Mouse (Mus musculus) kidney, embryonic 16.5 days (tissue): ENCODE results near the gene Pigk. TPM values are rescaled to one million over a fixed set of nuclear protein-coding genes. Genes with fewer than 3 reads are reported as not detected.

Experiments
- ATAC-seq: fragments of 200-750 bp; cut with Nextera tagmentation; 2 replicates; pipeline ENCODE4 v1.8.0; 2017; ENCODE audit warnings: moderate TSS enrichment; ENCODE audit not compliant: low FRiP score, low TSS enrichment
- H3K27ac ChIP-seq: fragments of 300-500 bp; sonication (generic); 2 replicates; pipeline ENCODE4 v1.5.1; 2014; ENCODE audit warnings: low read length
- H3K27me3 ChIP-seq: fragments of 300-500 bp; sonication (generic); 2 replicates; pipeline ENCODE4 v1.6.1; 2014; ENCODE audit warnings: low read length, control low read depth, mixed read lengths; ENCODE audit not compliant: insufficient read depth
- H3K36me3 ChIP-seq: fragments of 300-500 bp; sonication (generic); 2 replicates; pipeline ENCODE4 v1.6.1; 2014; ENCODE audit warnings: low read length, control low read depth, mixed read lengths; ENCODE audit not compliant: insufficient read depth
- H3K4me1 ChIP-seq: fragments of 300-500 bp; sonication (generic); 2 replicates; pipeline ENCODE4 v1.6.1; 2014; ENCODE audit warnings: low read length, control low read depth, mixed read lengths; ENCODE audit not compliant: insufficient read depth
- H3K4me2 ChIP-seq: fragments of 300-500 bp; sonication (generic); replicated peaks from 2 replicates; pipeline ENCODE4 v1.6.1; 2014; ENCODE audit warnings: low read depth, low read length
- H3K4me3 ChIP-seq: fragments of 300-500 bp; sonication (generic); 2 replicates; pipeline ENCODE4 v1.5.1; 2014; ENCODE audit warnings: mild to moderate bottlenecking, low read length
- H3K9ac ChIP-seq: fragments of 300-500 bp; sonication (generic); replicated peaks from 2 replicates; pipeline ENCODE4 v1.6.1; 2014; ENCODE audit warnings: low read length
- H3K9me3 ChIP-seq: fragments of 300-500 bp; sonication (generic); 2 replicates; pipeline ENCODE4 v1.6.1; 2016; ENCODE audit warnings: low read length, control low read depth
- WGBS: fragments of 180-500 bp; shearing (Covaris S2); extraction: QIAGEN DNeasy Blood & Tissue Kit; methylation state at CpG from one replicate; pipeline ENCODE4 v1.1.7; 2014; 5-methylcytosine and 5-hydroxymethylcytosine counted together
- polyA plus RNA-seq: library from polyadenylated mRNA; unstranded; fragments of >200 nt; fragmentation: Nextera tagmentation; extraction: Ambion mirVana; gene quantifications from 2 replicates; pipeline ENCODE4 v1.2.1, GENCODE M21; 2015

Pigk gene
- polyA plus RNA-seq, 1 experiment from 2014 or later, result 43.9 TPM

DNA sequence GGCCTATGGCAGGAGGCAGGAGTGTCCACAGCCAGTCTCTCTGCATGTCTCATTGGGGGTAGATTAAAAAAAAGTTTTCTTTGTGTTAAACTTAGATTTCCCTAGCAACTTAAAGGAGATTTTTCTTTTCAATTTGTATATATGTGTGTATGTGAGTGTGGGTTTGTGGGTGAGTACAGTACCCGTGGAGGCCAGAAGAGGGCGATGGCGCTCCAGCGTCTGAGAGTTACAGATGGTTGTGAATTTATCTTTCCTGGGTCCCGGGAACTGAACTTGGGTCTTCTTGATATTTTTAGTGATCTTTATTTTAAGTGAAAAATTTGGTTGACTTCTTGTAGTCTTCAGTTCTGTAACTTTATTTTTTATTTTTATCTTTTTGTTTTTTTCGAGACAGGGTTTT is 7.4 kb downstream of the Pigk start:
- ATAC-seq, result no peak
- 86% methylated on average over 6 of the region's 6 CpGs for WGBS

GRCm38 (mm10) chr3:152722836-152723235 is 8.9 kb downstream of the Pigk start:
- 0 out of 2 replicates have a peak, but pooled peaks cover 2% of the 10 kb centered on the region for H3K36me3 ChIP-seq
- H3K9ac ChIP-seq, result no peak overlapping the region
- no peaks in the 10 kb centered on the region for H3K9me3 ChIP-seq
- no peak overlapping the region for H3K4me2 ChIP-seq
- H3K27me3 ChIP-seq, result no peaks in the 10 kb centered on the region
- H3K4me3 ChIP-seq, result no peak overlapping the region
- no peak overlapping the region for H3K27ac ChIP-seq
- 0 out of 2 replicates have a peak, but pooled peaks cover 5% of the 10 kb centered on the region for H3K4me1 ChIP-seq
- ATAC-seq, result peak; percentile 63; the same call in 1 of the 2 replicates
- 65% methylated on average over 3 of the region's 3 CpGs for WGBS

More for the DNA sequence above, 7.4 kb downstream of the Pigk start:
- H3K27me3 ChIP-seq, result no peaks in the 10 kb centered on the region
- H3K27ac ChIP-seq, result no peak overlapping the region
- H3K9me3 ChIP-seq, result no peaks in the 10 kb centered on the region
- no peak overlapping the region for H3K4me2 ChIP-seq
- H3K4me3 ChIP-seq, result no peak overlapping the region
- H3K9ac ChIP-seq, result no peak overlapping the region
- 0 out of 2 replicates have a peak, but pooled peaks cover 2% of the 10 kb centered on the region for H3K36me3 ChIP-seq
- no peaks in the 10 kb centered on the region for H3K4me1 ChIP-seq

DNA sequence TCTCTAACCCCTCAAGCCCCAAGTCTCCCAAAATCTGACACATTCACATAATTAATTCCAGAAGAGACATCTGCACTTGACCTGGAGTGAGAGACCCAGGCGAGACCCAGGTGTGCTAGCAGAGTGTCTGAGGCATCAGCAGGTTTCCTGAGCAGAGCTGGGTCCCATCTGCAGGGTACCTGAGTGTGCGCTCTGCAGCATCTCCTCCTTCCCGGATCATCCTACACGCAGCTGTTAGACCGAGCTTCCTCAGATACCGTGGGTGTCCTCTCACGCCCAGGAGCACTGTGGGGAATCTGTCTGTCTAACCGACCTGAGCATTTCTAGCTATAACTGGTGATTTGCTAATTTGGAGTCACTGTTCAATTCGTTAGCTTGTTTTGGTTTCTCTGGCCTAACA is 10.5 kb downstream of the Pigk start:
- Histone ChIP-seq H3K4me3 (no peak overlapping the region), H3K4me1 (0 out of 2 replicates have a peak, but pooled peaks cover 5% of the 10 kb centered on the region), H3K9ac (no peak overlapping the region), H3K27me3 (no peaks in the 10 kb centered on the region), H3K9me3 (no peaks in the 10 kb centered on the region), H3K27ac (no peak overlapping the region), H3K36me3 (0 out of 2 replicates have a peak, but pooled peaks cover 2% of the 10 kb centered on the region), H3K4me2 (no peak overlapping the region)
- no peak for ATAC-seq
- WGBS, result 85% methylated on average over 9 of the region's 9 CpGs

- Histone ChIP-seq H3K27me3 (no peaks in the 10 kb centered on the region), H3K9me3 (no peaks in the 10 kb centered on the region), H3K9ac (no peak overlapping the region), H3K4me1 (0 out of 2 replicates have a peak, but pooled peaks cover 5% of the 10 kb centered on the region), H3K4me2 (no peak overlapping the region), H3K36me3 (no peaks in the 10 kb centered on the region), H3K27ac (no peak overlapping the region), H3K4me3 (no peak overlapping the region)
- WGBS, result 57% methylated on average over 6 of the region's 6 CpGs
- no peak for ATAC-seq
Measured at GRCm38 (mm10) chr3:152728238-152728637, 14.3 kb downstream of the Pigk start.

- no peaks in the 10 kb centered on the region for H3K9me3 ChIP-seq
- no peak overlapping the region for H3K4me2 ChIP-seq
- 93% methylated on average over 4 of the region's 4 CpGs for WGBS
- ATAC-seq, result no peak
- H3K36me3 ChIP-seq, result no peaks in the 10 kb centered on the region
- H3K4me3 ChIP-seq, result no peak overlapping the region
- H3K27me3 ChIP-seq, result no peaks in the 10 kb centered on the region
- no peak overlapping the region for H3K27ac ChIP-seq
- no peaks in the 10 kb centered on the region for H3K4me1 ChIP-seq
- H3K9ac ChIP-seq, result no peak overlapping the region
Measured at GRCm38 (mm10) chr3:152733011-152733410, 19.1 kb downstream of the Pigk start.

GRCm38 (mm10) chr3:152733513-152733912 is 19.6 kb downstream of the Pigk start:
- no peaks in the 10 kb centered on the region for H3K9me3 ChIP-seq

DNA sequence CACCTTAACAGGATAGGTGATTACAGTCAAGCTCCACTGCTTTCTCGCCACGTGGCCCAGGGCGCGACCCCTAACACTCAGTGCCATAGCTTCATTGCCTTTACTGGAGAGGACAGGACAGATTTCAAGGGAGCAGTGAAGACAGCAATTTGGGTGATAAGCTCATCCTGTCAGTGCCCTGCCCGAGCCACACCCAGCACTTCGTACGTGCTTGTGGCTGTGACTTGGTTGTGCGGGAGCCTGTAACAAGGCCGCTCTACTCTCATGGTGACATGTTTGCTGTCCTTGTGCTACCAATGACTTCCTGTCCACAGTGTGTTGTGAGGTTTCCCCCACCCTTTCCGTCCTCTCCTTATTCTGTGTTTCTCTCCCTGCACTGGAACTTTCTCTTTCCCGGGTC is 20.2 kb downstream of the Pigk start:
- WGBS, result 78% methylated on average over 11 of the region's 11 CpGs
- H3K27me3 ChIP-seq, result no peaks in the 10 kb centered on the region
- ATAC-seq, result no peak
- no peak overlapping the region for H3K4me3 ChIP-seq
- no peak overlapping the region for H3K27ac ChIP-seq
- no peak overlapping the region for H3K9ac ChIP-seq
- no peaks in the 10 kb centered on the region for H3K4me1 ChIP-seq
- no peaks in the 10 kb centered on the region for H3K9me3 ChIP-seq
- no peaks in the 10 kb centered on the region for H3K36me3 ChIP-seq
- H3K4me2 ChIP-seq, result no peak overlapping the region

More at GRCm38 (mm10) chr3:152733513-152733912, 19.6 kb downstream of the Pigk start:
- no peaks in the 10 kb centered on the region for H3K36me3 ChIP-seq
- no peaks in the 10 kb centered on the region for H3K27me3 ChIP-seq
- no peaks in the 10 kb centered on the region for H3K4me1 ChIP-seq
- no peak overlapping the region for H3K4me3 ChIP-seq
- H3K4me2 ChIP-seq, result no peak overlapping the region
- no peak overlapping the region for H3K27ac ChIP-seq
- no peak overlapping the region for H3K9ac ChIP-seq
- no peak for ATAC-seq

- H3K4me1 ChIP-seq, result no peaks in the 10 kb centered on the region
- 0 out of 2 replicates have a peak, but pooled peaks cover 2% of the 10 kb centered on the region for H3K36me3 ChIP-seq
- no peak overlapping the region for H3K27ac ChIP-seq
- no peak overlapping the region for H3K9ac ChIP-seq
- ATAC-seq, result no peak
- 81% methylated on average over 10 of the region's 10 CpGs for WGBS
- no peak overlapping the region for H3K4me3 ChIP-seq
- H3K27me3 ChIP-seq, result no peaks in the 10 kb centered on the region
- no peak overlapping the region for H3K4me2 ChIP-seq
- no peaks in the 10 kb centered on the region for H3K9me3 ChIP-seq
Measured at GRCm38 (mm10) chr3:152735601-152736250, 21.8 kb downstream of the Pigk start.

- ATAC-seq, result no peak
- no peaks in the 10 kb centered on the region for H3K4me1 ChIP-seq
- H3K9ac ChIP-seq, result no peak overlapping the region
- H3K27ac ChIP-seq, result no peak overlapping the region
- no peaks in the 10 kb centered on the region for H3K27me3 ChIP-seq
- H3K36me3 ChIP-seq, result 0 out of 2 replicates have a peak, but pooled peaks cover 13% of the 10 kb centered on the region
- H3K4me3 ChIP-seq, result no peak overlapping the region
- WGBS, result 87% methylated on average over 12 of the region's 12 CpGs
- H3K4me2 ChIP-seq, result no peak overlapping the region
- H3K9me3 ChIP-seq, result no peaks in the 10 kb centered on the region
Measured at GRCm38 (mm10) chr3:152744301-152744700, 30.4 kb downstream of the Pigk start.

DNA sequence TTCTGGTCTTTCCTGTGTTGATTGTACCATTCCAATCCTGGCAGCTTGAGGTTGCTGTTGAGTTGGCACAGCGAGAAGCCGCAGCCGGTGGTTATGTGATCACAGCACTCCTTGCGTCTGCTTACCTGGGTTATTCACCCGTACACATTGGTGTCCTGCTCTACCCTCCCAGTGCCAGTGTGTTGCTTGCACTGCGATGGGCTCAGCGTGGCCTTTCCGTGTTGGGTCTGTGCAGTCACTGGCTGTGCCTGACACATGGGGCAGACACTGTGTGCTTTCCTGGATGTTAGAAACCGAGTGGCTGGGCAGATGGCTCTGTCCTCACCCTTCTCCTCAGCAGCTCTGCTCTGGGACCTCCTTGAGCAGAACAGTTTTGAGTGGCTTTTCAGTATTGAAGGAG is 31.7 kb downstream of the Pigk start:
- Histone ChIP-seq H3K4me1 (no peaks in the 10 kb centered on the region), H3K27me3 (no peaks in the 10 kb centered on the region), H3K27ac (no peak overlapping the region), H3K9me3 (no peaks in the 10 kb centered on the region), H3K9ac (no peak overlapping the region), H3K4me2 (no peak overlapping the region), H3K4me3 (no peak overlapping the region), H3K36me3 (0 out of 2 replicates have a peak, but pooled peaks cover 11% of the 10 kb centered on the region)
- WGBS, result 92% methylated on average over 9 of the region's 9 CpGs
- no peak for ATAC-seq
